Mouse (Mus musculus): ENCODE data around the gene Tmem198b. TPM values are rescaled to one million over a fixed set of nuclear protein-coding genes. Genes with fewer than 3 reads are reported as not detected.

Gene Tmem198b
- total and polyA plus RNA-seq, 3 experiments: 2.2 to 8.6 TPM; not detected in 1

- Histone ChIP-seq H3K36me3 (ENCODE audit: control insufficient read depth in 1 of 2, insufficient read depth in 2 of 2, low read length in 2 of 2) (peaks cover 0 to 5% of the 10 kb centered on the region in 2 experiments; a peak in 2 of 4 replicates), H3K27ac (ENCODE audit: control insufficient read depth, low read depth, low read length) (no peak overlapping the region; the same call in 1 of the 2 replicates), H3K4me1 (ENCODE audit: control insufficient read depth in 1 of 2, insufficient read depth in 2 of 2, low read length in 2 of 2) (peaks cover 0 to 7% of the 10 kb centered on the region in 2 experiments; a peak in 1 of 4 replicates), H3K79me2 (ENCODE audit: control insufficient read depth, insufficient read depth, low read length, poor library complexity) (no peaks in the 10 kb centered on the region), H3K9ac (ENCODE audit: control insufficient read depth, low read depth, low read length, poor library complexity, severe bottlenecking) (no peak overlapping the region), H3K27me3 (ENCODE audit: control insufficient read depth in 1 of 2, insufficient read depth in 2 of 2, low read length in 2 of 2) (no peaks in the 10 kb centered on the region), H3K9me3 (replicated peaks; ENCODE audit: insufficient read depth, low read length) (no peaks in the 10 kb centered on the region), H3K4me3 (ENCODE audit: control insufficient read depth in 1 of 2, insufficient read depth in 1 of 2, low read depth in 2 of 2, low read length in 2 of 2) (no peak overlapping the region)
- DNase-seq (ENCODE audit: low read depth, low spot score): peak; percentile 76
- peak; percentile 74; the same call in 1 of the 2 replicates for TF ChIP-seq MAFK (IDR thresholded peaks at IDR 0.05; ENCODE audit: borderline replicate concordance, low read depth, low read length)
- TF ChIP-seq EP300 (IDR thresholded peaks at IDR 0.05; ENCODE audit: low read depth in 1 of 2, low read length in 2 of 2): peak in 1 of 2 experiments; percentile 27; a peak in 1 of 4 replicates
- TF ChIP-seq RCOR1 (IDR thresholded peaks at IDR 0.05; ENCODE audit: low read depth, low read length): no peak
- peak; percentile 90 for TF ChIP-seq GABPA (IDR thresholded peaks at IDR 0.05; ENCODE audit: low read depth, low read length)
- no peak for TF ChIP-seq USF1 (IDR thresholded peaks at IDR 0.05; ENCODE audit: low read depth, low read length)
- no peak for TF ChIP-seq MAX (IDR thresholded peaks at IDR 0.05; ENCODE audit: low read length)
- no peak for TF ChIP-seq TAL1 (IDR thresholded peaks at IDR 0.05; ENCODE audit: low read length)
- TF ChIP-seq ETS1 (IDR thresholded peaks at IDR 0.05; ENCODE audit: low read depth, low read length): no peak
Measured at GRCm38 (mm10) chr10:128793258-128793657, 10.9 kb downstream of the Tmem198b start.

- H3K9me3 ChIP-seq (replicated peaks; ENCODE audit: insufficient read depth, low read length): no peaks in the 10 kb centered on the region
- H3K27ac ChIP-seq (ENCODE audit: control insufficient read depth, low read depth, low read length): no peak overlapping the region
- H3K4me1 ChIP-seq (ENCODE audit: control insufficient read depth in 1 of 2, insufficient read depth in 2 of 2, low read length in 2 of 2): peaks cover 0 to 7% of the 10 kb centered on the region in 2 experiments; a peak in 1 of 4 replicates
- H3K79me2 ChIP-seq (ENCODE audit: control insufficient read depth, insufficient read depth, low read length, poor library complexity): no peaks in the 10 kb centered on the region
- H3K4me3 ChIP-seq (ENCODE audit: control insufficient read depth in 1 of 2, insufficient read depth in 1 of 2, low read depth in 2 of 2, low read length in 2 of 2): no peak overlapping the region
- no peak overlapping the region for H3K9ac ChIP-seq (ENCODE audit: control insufficient read depth, low read depth, low read length, poor library complexity, severe bottlenecking)
- peaks cover 0 to 5% of the 10 kb centered on the region in 2 experiments; a peak in 2 of 4 replicates for H3K36me3 ChIP-seq (ENCODE audit: control insufficient read depth in 1 of 2, insufficient read depth in 2 of 2, low read length in 2 of 2)
- no peaks in the 10 kb centered on the region for H3K27me3 ChIP-seq (ENCODE audit: control insufficient read depth in 1 of 2, insufficient read depth in 2 of 2, low read length in 2 of 2)
- no peak for TF ChIP-seq USF2 (IDR thresholded peaks at IDR 0.05; ENCODE audit: borderline replicate concordance in 1 of 2, insufficient read depth in 1 of 2, low read depth in 1 of 2, low read length in 2 of 2)
- TF ChIP-seq CTCF (IDR thresholded peaks at IDR 0.05 in 2 of 3, conservative IDR thresholded peaks at IDR 0.05 in 1 of 3; ENCODE audit: control insufficient read depth in 1 of 3, insufficient read depth in 1 of 3, low read depth in 2 of 3, low read length in 3 of 3, poor library complexity in 1 of 3, severe bottlenecking in 1 of 3): peak in 1 of 3 experiments; percentile 44; a peak in 2 of 6 replicates
- TF ChIP-seq RAD21 (IDR thresholded peaks at IDR 0.05; ENCODE audit: low read depth, low read length): peak; percentile 20; the same call in 1 of the 2 replicates
- TF ChIP-seq SMC3 (IDR thresholded peaks at IDR 0.05; ENCODE audit: low read depth, low read length): peak; percentile 29; the same call in 1 of the 2 replicates
- DNase-seq (ENCODE audit: low read depth, low spot score): peak; percentile 52
Measured at GRCm38 (mm10) chr10:128792041-128792440, 12.1 kb downstream of the Tmem198b start.

GRCm38 (mm10) chr10:128790398-128791124 is 13.6 kb downstream of the Tmem198b start, which contains the start of gene Mmp19:
TSS of gene Mmp19 (plus strand) at chr10:128790910.
- peaks cover 0 to 7% of the 10 kb centered on the region in 2 experiments; a peak in 1 of 4 replicates for H3K4me1 ChIP-seq (ENCODE audit: control insufficient read depth in 1 of 2, insufficient read depth in 2 of 2, low read length in 2 of 2)
- no peaks in the 10 kb centered on the region for H3K79me2 ChIP-seq (ENCODE audit: control insufficient read depth, insufficient read depth, low read length, poor library complexity)
- H3K4me3 ChIP-seq (ENCODE audit: control insufficient read depth in 1 of 2, insufficient read depth in 1 of 2, low read depth in 2 of 2, low read length in 2 of 2): no peak within 1 kb of the TSS
- no peaks in the 10 kb centered on the region for H3K27me3 ChIP-seq (ENCODE audit: control insufficient read depth in 1 of 2, insufficient read depth in 2 of 2, low read length in 2 of 2)
- H3K9ac ChIP-seq (ENCODE audit: control insufficient read depth, low read depth, low read length, poor library complexity, severe bottlenecking): no peak within 1 kb of the TSS
- no peak within 1 kb of the TSS for H3K27ac ChIP-seq (ENCODE audit: control insufficient read depth, low read depth, low read length)
- H3K9me3 ChIP-seq (replicated peaks; ENCODE audit: insufficient read depth, low read length): no peaks in the 10 kb centered on the region
- peaks cover 0 to 5% of the 10 kb centered on the region in 2 experiments; a peak in 2 of 4 replicates for H3K36me3 ChIP-seq (ENCODE audit: control insufficient read depth in 1 of 2, insufficient read depth in 2 of 2, low read length in 2 of 2)
- DNase-seq (ENCODE audit: low read depth, low spot score): no peak
- TF ChIP-seq POLR2A (IDR thresholded peaks at IDR 0.05; ENCODE audit: control insufficient read depth in 1 of 2, insufficient read depth in 1 of 2, low read depth in 1 of 2, low read length in 2 of 2, poor library complexity in 1 of 2) (no peak), RAD21 (IDR thresholded peaks at IDR 0.05; ENCODE audit: low read depth, low read length) (no peak), BHLHE40 (IDR thresholded peaks at IDR 0.05; ENCODE audit: borderline replicate concordance, low read depth, low read length) (no peak), GATA1 (IDR thresholded peaks at IDR 0.05; ENCODE audit: low read depth, low read length) (no peak), CHD2 (IDR thresholded peaks at IDR 0.05; ENCODE audit: low read length) (no peak), USF2 (IDR thresholded peaks at IDR 0.05; ENCODE audit: borderline replicate concordance in 1 of 2, insufficient read depth in 1 of 2, low read depth in 1 of 2, low read length in 2 of 2) (no peak), E2F4 (IDR thresholded peaks at IDR 0.05; ENCODE audit: borderline replicate concordance, low read depth, low read length) (no peak), CHD1 (IDR thresholded peaks at IDR 0.05; ENCODE audit: low read depth, low read length) (no peak), MYB (IDR thresholded peaks at IDR 0.05; ENCODE audit: low read depth, low read length) (no peak), USF1 (IDR thresholded peaks at IDR 0.05; ENCODE audit: low read depth, low read length) (no peak), EP300 (IDR thresholded peaks at IDR 0.05; ENCODE audit: low read depth in 1 of 2, low read length in 2 of 2) (no peak), ETS1 (IDR thresholded peaks at IDR 0.05; ENCODE audit: low read depth, low read length) (no peak)

Measured in MEL (cell line).